Mouse (Mus musculus): ENCODE results near the gene Dync1i2.

- TF ChIP-seq GATA1 (IDR thresholded peaks at IDR 0.05; ENCODE audit: borderline replicate concordance, low read length) (no peak), FLI1 (IDR thresholded peaks at IDR 0.05; ENCODE audit: low read length) (no peak)
Observed at GRCm38 (mm10) chr2:71256581-71256980, 45.1 kb downstream of the Dync1i2 start.
